Mouse (Mus musculus) CD4-positive, CD25-positive, alpha-beta regulatory T cell (primary cell): ENCODE data around the gene 1700001J03Rik. TPM values are rescaled to one million over a fixed set of nuclear protein-coding genes. Genes with fewer than 3 reads are reported as not detected.

ENCODE experiments used
- polyA plus RNA-seq: library from polyadenylated mRNA; unstranded; fragments of 100-300 nt; shearing (Covaris generic); gene quantifications from one replicate; pipeline ENCODE4 v1.2.1, GENCODE M21; 2017

1700001J03Rik gene
- 0.51 TPM for polyA plus RNA-seq

DNA sequence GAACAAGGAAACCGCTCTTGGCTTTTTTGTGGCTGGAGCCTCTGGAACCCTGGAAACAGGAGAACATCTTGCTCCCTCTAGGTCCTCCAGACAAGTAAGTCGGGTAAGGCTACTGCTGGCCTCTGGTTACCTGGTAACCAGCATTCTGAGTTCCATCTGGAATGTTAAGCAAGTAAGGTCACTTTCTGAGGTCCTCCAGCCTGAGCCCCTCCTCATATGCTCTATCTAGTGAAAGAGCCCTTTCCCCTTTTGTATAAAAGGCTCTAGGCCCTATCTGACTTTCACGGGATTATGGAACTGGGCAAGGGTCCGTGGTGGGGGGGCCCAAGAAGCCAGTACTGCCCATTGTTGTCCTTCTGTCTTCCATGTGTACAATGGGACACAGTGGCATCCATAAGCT is at the start of gene 1700001J03Rik:
TSS of gene 1700001J03Rik (minus strand) at position 101 of the 400 bp plus-strand sequence.

DNA sequence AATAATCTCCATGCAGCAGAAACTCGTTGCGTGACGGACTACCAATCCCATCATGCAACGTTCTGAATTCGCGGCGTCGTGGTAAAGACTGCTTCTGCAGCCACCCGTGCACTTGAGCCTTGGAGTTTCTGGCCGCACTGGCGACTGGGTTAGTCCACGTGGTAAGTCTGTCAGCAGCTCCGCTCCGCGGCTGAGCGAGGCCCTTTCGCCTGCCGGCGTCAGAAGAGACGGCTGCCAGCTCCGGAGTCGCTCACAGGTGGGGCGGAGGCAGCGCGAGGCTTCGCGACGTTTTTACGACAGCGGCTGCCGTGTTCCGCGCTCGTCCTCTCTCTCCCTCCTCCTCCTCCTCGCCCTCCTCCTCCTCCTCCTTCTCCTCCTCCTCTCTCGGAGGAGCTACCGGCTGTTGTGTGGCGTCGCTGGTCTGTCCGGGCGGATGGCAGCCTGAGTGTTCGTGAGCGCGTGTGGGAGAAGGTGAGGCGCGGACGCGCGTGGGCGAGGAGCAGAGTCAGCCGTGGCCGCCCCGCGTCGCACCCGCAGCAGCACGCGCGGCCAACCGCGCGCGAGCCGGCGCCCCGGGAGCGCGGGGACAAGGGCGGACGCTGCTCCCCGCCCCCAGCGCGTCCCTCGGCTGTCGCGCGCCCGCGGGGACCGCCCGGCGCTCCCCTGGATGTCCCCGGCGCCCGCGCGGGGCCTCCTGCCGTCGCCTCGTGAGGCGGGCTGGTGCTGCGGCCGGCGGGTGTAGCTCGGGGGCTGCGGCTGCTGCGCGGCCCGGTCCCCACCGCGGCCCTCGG is 46.0 kb upstream of the 1700001J03Rik start, which contains the start of gene Cdk8:
TSS of gene Cdk8 (plus strand) at position 367 of the 791 bp plus-strand sequence.

DNA sequence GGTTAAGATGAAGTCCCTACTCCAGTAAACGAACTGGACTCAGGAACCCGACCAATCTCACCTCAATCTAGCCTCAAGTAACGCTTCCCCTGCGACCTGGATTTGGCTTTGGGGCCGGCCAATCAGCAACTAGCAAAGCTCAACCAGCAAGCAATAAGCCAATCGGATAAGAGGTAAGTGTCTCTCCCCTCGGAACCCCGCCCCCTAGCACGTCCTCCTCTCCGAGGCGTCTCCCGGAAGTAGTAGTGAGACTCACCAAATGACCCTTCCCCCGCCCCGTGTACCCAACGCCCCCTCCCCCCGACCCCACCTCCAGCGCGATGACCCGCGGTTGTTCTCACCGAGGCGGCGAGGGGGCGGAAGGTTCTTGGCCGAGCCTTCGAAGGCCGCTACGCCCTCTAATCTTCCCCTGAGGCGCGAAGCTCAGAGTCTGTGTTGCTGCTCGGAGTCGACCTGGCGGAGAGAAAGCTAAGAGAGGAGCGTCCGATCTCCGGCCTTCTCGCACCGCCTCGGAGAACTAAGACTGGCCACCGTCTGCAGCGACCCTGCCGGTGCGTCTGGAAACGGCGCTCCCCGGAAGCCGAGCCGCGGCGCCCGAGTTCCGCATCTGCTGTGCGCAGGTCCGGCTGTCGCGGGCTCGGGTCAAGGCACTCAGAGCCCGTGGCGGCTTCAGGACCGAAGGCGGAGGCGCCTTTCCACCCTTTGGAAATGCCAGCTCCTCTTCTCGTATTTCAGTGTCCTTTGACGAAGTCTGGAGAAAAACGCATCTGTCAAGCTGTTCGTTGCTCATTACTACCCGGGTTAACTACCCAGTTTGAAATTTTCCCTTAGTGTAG is 36.0 kb upstream of the 1700001J03Rik start, which contains the start of gene Rnf6:
TSS of gene Rnf6 (minus strand) at position 677 of the 836 bp plus-strand sequence.

DNA sequence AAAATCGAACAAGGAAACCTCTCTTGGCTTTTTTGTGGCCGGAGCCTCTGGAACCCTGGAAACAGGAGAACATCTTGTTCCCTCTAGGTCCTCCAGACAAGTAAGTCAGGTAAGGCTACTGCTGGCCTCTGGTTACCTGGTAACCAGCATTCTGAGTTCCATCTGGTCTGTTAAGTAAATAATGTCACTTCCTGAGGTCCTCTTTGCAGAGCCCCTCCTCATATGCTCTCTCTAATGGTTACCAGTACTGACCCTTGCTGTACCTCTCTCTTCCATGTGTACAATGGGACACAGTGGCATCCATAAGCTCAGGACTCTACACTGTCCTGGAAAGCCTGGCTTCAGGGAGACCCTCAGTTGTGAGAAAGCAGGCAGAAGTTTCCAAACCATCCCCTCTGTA is 14.5 kb downstream of the 1700001J03Rik start, which contains the start of gene Gm6309:
TSS of gene Gm6309 (minus strand) at position 101 of the 400 bp plus-strand sequence.

DNA sequence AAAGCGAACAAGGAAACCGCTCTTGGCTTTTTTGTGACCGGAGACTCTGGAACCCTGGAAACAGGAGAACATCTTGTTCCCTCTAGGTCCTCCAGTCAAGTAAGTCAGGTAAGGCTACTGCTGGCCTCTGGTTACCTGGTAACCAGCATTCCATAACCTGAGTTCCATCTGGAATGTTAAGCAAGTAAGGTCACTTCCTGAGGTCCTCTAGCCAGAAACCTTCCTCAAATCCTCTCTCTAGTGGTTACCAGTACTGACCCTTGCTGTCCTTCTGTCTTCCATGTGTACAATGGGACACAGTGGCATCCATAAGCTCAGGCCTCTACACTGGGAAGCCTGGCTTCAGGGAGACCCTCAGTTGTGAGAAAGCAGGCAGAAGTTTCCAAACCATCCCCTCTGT is 24.7 kb downstream of the 1700001J03Rik start, which contains the start of gene Gm5565:
TSS of gene Gm5565 (minus strand) at position 101 of the 400 bp plus-strand sequence.

Other genes starting within 250 kb of the 1700001J03Rik start
- gene Cyp3a25, start 175.7 kb downstream of the 1700001J03Rik start, polyA plus RNA-seq = not detected
- not detected for gene Cyp3a59, start 106.0 kb downstream of the 1700001J03Rik start, polyA plus RNA-seq
- not detected for gene Gm5565, start 24.8 kb downstream of the 1700001J03Rik start, polyA plus RNA-seq
- not detected for gene Gm6309, start 14.6 kb downstream of the 1700001J03Rik start, polyA plus RNA-seq
- 72.1 TPM for gene Rnf6, start 36.3 kb upstream of the 1700001J03Rik start, polyA plus RNA-seq
- 16.5 TPM for gene Cdk8, start 45.9 kb upstream of the 1700001J03Rik start, polyA plus RNA-seq
- not detected for gene Wasf3, start 199.7 kb upstream of the 1700001J03Rik start, polyA plus RNA-seq